Mouse (Mus musculus): ENCODE results near the gene Mvd. TPM values are rescaled to one million over a fixed set of nuclear protein-coding genes. Genes with fewer than 3 reads are reported as not detected.
A peak's percentile ranks its signal among the peaks of the same experiment; 100 is the strongest.

Mvd gene
- polyA plus RNA-seq, 1 experiment from 2014 or later, result 62.3 TPM

DNA sequence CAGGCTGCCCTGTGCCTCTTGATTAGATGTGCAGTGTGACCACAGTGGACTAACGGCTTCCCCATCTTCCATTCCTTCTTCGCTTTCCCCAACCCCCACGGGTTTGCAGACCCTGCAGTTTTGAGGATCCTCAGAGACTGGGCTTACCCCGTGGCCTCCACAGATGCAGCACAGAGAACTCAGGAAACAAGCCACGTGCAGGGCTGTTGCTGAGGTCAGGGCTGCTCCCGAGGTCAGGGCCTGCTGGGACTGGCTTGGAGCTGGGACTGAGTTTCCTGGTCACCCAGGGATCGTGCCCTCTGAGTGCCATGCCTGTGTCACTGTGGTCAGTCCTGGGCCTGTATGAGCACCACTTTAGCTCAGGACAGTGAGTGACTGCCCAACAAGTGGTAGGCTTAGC, 21.8 kb upstream of the Mvd start:
- Histone ChIP-seq H3K27me3 (replicated peaks) (peaks cover 24% of the 10 kb centered on the region), H3K9me3 (no peaks in the 10 kb centered on the region), H3K27ac (no peak overlapping the region), H3K4me1 (peaks cover 10% of the 10 kb centered on the region), H3K36me3 (replicated peaks) (peaks cover 14% of the 10 kb centered on the region; the same call in 1 of the 2 replicates), H3K4me2 (no peak overlapping the region), H3K4me3 (no peak overlapping the region), H3K9ac (no peak overlapping the region)
- 84% methylated on average over 7 of the region's 7 CpGs for WGBS
- no peak for ATAC-seq (replicated peaks)

DNA sequence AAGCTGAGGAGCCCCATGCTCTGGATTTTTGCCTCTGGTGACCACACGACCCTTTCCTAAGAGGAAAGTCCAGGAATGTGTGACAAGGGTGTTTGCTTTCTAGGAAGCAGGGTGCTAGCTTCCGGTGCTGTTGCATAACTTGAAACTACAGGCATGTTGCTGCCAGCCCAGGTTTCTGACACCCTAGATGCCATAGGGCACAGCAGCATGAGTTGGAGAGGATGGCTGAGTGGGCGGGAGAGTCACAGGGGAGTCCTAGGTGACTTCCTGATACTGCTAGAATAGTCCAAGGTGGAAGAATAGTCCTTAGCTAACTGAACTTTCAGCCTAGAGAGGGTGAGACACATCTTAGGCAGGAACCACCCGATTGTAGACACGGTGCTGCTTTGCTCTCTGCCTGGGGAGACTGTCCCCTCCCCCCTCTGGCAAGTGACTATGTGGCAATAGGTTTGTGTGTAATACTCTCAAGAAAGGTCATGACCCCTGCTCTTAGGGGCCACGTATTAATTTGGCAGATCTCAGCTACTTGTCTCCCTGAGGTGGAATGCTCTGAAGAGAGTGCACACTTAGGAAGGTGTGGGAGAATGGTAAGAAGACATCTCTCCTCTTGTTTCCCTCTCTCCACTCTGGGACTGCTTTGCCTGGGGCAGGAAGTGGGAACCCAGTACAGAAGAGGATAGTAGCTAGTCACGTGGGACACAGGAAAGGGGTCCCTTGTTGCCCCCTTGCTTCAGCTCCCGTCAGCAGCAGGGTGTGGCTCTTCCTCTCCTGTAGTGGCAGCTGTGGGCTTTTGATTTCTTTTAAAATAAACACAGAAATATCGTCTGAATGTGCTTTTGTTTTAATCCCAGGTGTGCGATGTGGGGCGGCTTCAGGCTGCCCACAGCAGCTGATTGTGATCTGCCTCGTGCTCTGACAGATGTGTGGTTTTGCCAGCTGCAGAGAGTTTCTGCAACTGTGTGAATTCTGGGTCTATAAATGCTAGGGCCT, 20.7 kb upstream of the Mvd start:
- WGBS, result 69% methylated on average over 12 of the region's 12 CpGs

DNA sequence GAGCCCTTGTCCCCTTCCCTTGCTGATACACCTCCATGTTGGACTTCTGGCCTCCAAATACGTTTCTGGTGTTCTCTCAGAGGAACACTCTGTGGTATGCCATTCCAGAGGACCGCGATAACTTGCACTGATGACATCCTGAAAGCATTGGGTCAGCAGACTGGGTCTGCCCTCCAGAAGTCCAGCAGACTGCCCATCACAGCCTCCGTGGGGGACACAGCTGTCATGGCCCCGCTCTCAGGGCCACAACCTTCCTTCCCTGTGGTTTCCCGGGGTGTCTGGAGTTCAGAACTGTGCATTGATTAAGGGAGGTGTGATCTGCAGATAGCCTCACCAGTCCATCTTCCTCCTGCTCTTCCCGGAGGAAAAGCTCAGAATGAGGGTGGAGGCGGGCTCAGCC, 19.3 kb upstream of the Mvd start:
- peaks cover 38% of the 10 kb centered on the region for H3K27me3 ChIP-seq (replicated peaks)
- no peak overlapping the region for H3K9ac ChIP-seq
- H3K36me3 ChIP-seq (replicated peaks), result peaks cover 8% of the 10 kb centered on the region; the same call in 1 of the 2 replicates
- no peak overlapping the region for H3K4me2 ChIP-seq
- no peak overlapping the region for H3K27ac ChIP-seq
- ATAC-seq (replicated peaks), result no peak
- H3K4me1 ChIP-seq, result peaks cover 10% of the 10 kb centered on the region
- H3K4me3 ChIP-seq, result no peak overlapping the region
- 66% methylated on average over 8 of the region's 8 CpGs for WGBS
- no peaks in the 10 kb centered on the region for H3K9me3 ChIP-seq

More for the DNA sequence above, 20.7 kb upstream of the Mvd start:
- peaks cover 32% of the 10 kb centered on the region for H3K27me3 ChIP-seq (replicated peaks)
- H3K36me3 ChIP-seq (replicated peaks), result peaks cover 14% of the 10 kb centered on the region; the same call in 1 of the 2 replicates
- no peak for ATAC-seq (replicated peaks)
- no peak overlapping the region for H3K4me2 ChIP-seq
- no peaks in the 10 kb centered on the region for H3K9me3 ChIP-seq
- H3K9ac ChIP-seq, result no peak overlapping the region
- H3K27ac ChIP-seq, result no peak overlapping the region
- H3K4me3 ChIP-seq, result no peak overlapping the region
- H3K4me1 ChIP-seq, result peaks cover 10% of the 10 kb centered on the region

DNA sequence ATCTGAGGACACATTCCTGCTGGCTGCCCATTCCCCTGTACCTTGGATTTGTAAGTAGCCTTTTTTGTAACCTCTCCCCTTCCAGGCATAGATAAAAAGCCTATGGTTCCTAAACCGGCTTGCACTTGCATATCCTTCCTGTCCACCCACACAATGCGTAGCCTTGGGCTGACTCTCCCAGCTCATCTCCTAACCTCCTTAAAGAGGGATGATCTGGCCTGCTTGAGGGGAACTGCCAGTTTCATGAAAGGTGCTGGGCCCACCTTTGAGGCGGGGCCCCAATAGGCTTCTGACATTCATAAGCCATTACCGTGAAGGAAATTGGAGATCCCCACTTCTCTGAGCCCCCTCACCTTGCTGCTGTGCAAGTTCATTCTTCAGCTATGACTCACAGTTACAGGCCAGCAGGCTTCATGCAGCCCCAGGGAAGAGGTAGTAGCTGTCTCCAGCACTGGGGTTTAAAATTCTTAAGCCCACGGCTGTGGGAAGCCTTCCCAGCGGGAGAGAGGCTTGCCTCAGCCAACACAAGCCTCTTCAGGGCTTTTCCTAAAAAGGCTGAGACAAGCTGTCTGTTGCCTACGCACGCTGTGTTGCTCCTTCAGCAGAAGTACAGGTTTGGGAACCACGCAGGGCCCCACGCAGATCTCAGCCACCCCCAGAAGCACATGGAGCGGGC, 18.4 kb upstream of the Mvd start:
- WGBS, result 55% methylated on average over 11 of the region's 11 CpGs
- peaks cover 38% of the 10 kb centered on the region for H3K27me3 ChIP-seq (replicated peaks)
- no peaks in the 10 kb centered on the region for H3K9me3 ChIP-seq
- no peak overlapping the region for H3K27ac ChIP-seq
- no peak overlapping the region for H3K4me3 ChIP-seq
- no peak overlapping the region for H3K4me2 ChIP-seq
- no peak overlapping the region for H3K9ac ChIP-seq
- no peak for ATAC-seq (replicated peaks)
- H3K4me1 ChIP-seq, result peaks cover 10% of the 10 kb centered on the region
- peaks cover under 1% of the 10 kb centered on the region; the same call in 1 of the 2 replicates for H3K36me3 ChIP-seq (replicated peaks)

DNA sequence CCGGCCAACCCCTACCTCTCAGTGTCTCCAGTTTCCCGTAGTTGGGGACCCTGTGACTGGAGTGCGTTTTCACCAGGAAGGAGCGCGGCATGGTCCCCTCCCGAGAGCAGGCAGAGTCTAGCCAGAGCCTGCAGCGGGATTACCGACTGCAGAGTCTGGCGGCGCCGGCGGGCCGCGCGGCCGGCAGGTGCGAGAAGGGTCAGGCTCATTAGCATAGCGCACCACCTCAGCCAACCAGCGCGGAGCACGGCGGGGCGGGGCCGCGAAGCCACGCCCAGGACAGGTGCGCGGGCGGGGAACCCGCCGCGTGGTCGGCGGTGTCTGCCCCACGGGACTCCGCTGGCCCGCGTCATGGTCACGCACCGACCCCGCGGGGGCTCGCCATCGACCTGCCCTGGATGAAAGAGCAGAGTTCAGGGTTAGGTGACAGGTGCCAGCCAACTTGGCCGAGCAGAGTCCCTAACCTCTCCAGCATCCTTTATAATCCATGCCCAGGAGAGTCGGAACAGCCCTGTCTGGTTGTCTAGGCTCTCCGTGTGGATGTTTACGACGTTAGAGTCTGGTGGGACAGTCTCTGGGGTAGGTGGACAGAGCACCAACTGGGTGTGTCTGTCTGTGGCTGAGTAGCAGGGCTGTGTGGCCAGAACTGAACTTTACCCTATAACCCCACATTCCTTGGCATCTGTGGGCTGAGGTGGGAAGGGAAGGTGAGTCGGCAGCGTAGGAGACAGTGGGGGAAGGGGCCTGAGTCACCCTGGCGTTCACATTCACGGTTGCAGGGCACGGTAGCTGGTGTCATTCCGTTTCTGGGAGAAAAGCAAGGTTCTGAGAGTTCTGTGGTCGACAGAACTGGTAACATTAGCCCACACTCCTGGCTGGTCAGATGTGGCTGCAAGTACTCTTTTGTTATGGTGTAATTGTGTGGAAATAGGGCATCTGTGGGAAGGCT, 17.6 kb upstream of the Mvd start, which contains the start of gene Snai3:
Gene Snai3 (minus strand): TSS at position 210 of the 949 bp plus-strand sequence.
- H3K36me3 ChIP-seq (replicated peaks), result no peaks in the 10 kb centered on the region
- ATAC-seq (replicated peaks), result peak; percentile 54; the same call in 1 of the 2 replicates
- no peak within 1 kb of the TSS for H3K27ac ChIP-seq
- peak within 1 kb of the TSS; percentile 1; the same call in 1 of the 2 replicates for H3K9ac ChIP-seq
- peaks cover 38% of the 10 kb centered on the region for H3K27me3 ChIP-seq (replicated peaks)
- H3K4me1 ChIP-seq, result peaks cover 10% of the 10 kb centered on the region
- no peaks in the 10 kb centered on the region for H3K9me3 ChIP-seq
- WGBS, result 2% methylated on average over 56 of the region's 56 CpGs
- H3K4me3 ChIP-seq, result peak within 1 kb of the TSS; percentile 35
- peak within 1 kb of the TSS; percentile 73 for H3K4me2 ChIP-seq

DNA sequence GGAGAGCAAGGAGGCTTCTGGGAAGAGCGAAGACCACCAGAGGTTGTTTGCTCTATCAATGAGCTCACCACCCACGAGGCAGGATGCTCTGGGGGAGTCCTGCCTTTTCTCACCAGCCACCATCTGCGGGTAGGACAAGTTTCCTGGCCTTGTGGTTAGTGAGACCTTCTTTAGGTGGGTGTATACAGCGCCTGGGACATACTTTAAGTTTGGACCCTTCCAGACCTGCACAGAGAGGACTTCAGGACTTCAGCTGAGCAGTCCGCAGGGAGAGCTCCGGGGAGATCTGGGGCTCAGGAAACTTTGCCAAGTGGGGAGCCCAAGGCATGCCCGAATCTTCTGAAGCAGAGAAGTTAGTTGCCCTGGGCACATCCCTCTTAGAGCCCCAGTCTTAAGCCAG, 16.8 kb upstream of the Mvd start:
- Histone ChIP-seq H3K4me1 (peaks cover 10% of the 10 kb centered on the region), H3K9me3 (no peaks in the 10 kb centered on the region), H3K9ac (no peak overlapping the region), H3K36me3 (replicated peaks) (no peaks in the 10 kb centered on the region), H3K27me3 (replicated peaks) (peaks cover 38% of the 10 kb centered on the region), H3K4me2 (peak overlapping the region; percentile 73), H3K4me3 (peak overlapping the region; percentile 35; the same call in 1 of the 2 replicates), H3K27ac (no peak overlapping the region)
- WGBS, result 26% methylated on average over 7 of the region's 7 CpGs
- no peak for ATAC-seq (replicated peaks)

DNA sequence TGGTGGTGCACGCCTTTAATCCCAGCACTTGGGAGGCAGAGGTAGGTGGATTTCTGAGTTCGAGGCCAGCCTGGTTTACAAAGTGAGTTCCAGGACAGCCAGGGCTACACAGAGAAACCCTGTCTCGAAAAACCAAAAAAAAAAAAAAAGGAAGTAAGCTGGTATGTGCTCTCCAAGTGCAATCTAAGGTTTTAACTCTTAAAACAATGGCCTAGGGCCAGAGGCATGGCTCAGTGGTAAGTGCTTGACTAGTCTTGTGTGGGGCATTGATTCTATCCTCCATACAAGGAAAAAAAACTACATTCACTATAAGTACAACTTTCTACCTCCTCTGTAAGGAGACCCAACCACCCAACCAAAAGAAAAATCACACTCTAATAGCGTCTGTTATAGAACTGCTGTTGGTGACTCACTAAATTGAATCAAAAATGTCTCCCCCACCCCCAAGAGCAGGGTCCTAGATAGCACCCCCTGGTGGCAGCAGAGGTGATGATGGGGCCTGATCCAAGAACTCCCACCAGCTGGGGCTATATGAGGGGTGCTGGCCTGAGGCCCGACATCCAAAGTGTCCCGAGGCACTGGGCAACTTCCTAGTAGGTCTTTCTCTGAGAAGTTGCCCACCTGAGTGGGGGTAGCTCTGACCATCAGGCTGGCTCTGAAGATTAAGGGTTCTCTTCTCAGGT, 16.1 kb upstream of the Mvd start:
- Histone ChIP-seq H3K4me1 (peaks cover 10% of the 10 kb centered on the region), H3K4me2 (no peak overlapping the region), H3K27me3 (replicated peaks) (peaks cover 38% of the 10 kb centered on the region), H3K9me3 (no peaks in the 10 kb centered on the region), H3K36me3 (replicated peaks) (no peaks in the 10 kb centered on the region), H3K4me3 (no peak overlapping the region), H3K27ac (no peak overlapping the region), H3K9ac (no peak overlapping the region)
- no peak for ATAC-seq (replicated peaks)
- 56% methylated on average over 6 of the region's 6 CpGs for WGBS

DNA sequence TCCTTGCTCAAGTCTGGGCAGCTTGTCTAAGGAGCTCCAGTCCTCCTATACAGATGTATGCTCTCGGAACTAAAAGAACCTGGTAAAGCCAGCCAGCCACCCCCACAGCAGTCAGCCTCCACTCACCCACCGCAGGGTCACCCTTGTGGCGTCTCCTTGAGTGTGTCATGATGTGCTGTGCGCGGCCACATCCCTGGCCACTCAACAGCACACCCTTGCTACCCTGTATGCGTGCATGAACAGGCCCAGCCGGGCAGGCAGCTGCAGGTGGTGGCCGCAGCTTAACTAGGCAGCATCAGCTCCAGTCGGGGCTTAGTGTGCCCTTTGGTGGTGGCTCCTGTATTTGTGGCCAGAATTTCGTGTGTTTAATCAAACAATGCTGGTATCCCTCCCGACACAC, 13.9 kb upstream of the Mvd start:
- H3K9me3 ChIP-seq, result no peaks in the 10 kb centered on the region
- WGBS, result 74% methylated on average over 11 of the region's 11 CpGs
- no peak overlapping the region for H3K4me3 ChIP-seq
- peaks cover 10% of the 10 kb centered on the region for H3K4me1 ChIP-seq
- H3K27me3 ChIP-seq (replicated peaks), result peaks cover 32% of the 10 kb centered on the region
- no peak overlapping the region for H3K9ac ChIP-seq
- H3K27ac ChIP-seq, result no peak overlapping the region
- ATAC-seq (replicated peaks), result no peak
- H3K36me3 ChIP-seq (replicated peaks), result no peaks in the 10 kb centered on the region
- H3K4me2 ChIP-seq, result no peak overlapping the region

DNA sequence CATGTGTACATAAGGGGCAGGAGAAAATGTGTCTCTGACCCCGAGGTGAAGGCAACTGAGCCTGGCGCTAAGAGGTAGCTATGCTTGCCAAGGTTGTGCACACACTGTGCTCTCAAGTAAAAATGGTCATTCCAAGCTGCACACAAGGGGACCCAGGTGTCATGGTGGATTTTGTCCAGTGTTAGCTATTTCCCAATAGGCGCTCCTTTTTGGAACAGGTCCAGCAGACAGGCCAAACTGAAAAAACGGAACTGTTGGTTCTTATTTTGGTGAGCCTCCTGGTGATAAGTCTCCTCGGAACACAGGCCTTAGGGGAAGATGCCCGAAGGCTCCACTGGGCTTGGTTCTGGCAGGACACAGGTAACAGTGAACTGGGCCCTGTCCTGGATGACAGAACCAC, 11.2 kb upstream of the Mvd start:
- no peaks in the 10 kb centered on the region for H3K9me3 ChIP-seq
- H3K27me3 ChIP-seq (replicated peaks), result peaks cover 10% of the 10 kb centered on the region
- no peak overlapping the region for H3K9ac ChIP-seq
- no peak for ATAC-seq (replicated peaks)
- no peak overlapping the region for H3K4me2 ChIP-seq
- no peaks in the 10 kb centered on the region for H3K36me3 ChIP-seq (replicated peaks)
- H3K4me1 ChIP-seq, result no peaks in the 10 kb centered on the region
- no peak overlapping the region for H3K4me3 ChIP-seq
- WGBS, result 86% methylated on average over 6 of the region's 6 CpGs
- H3K27ac ChIP-seq, result no peak overlapping the region

DNA sequence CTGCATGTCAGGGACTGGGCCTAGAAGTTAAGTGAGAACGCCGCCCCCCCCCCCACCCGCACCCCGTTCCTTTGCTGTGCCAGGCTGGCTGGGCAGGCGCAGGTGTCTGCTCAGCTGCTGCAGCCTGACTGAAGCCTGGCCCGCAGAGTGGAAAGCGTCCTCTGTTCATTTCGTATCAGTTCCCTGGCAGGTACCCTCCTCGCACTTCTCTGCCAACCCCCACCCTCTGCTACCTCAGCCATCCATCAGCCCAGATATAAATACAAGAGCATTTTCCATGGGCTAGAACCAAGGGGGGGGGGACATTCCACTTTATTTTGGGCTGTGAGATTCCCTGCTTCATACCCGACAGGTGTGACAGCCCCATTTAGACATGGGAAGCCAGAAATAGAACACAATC, 8.9 kb upstream of the Mvd start:
- H3K27ac ChIP-seq, result no peak overlapping the region
- no peak overlapping the region for H3K4me2 ChIP-seq
- WGBS, result 86% methylated on average over 10 of the region's 10 CpGs
- H3K9me3 ChIP-seq, result no peaks in the 10 kb centered on the region
- no peak for ATAC-seq (replicated peaks)
- H3K4me3 ChIP-seq, result no peak overlapping the region
- H3K4me1 ChIP-seq, result no peaks in the 10 kb centered on the region
- H3K27me3 ChIP-seq (replicated peaks), result no peaks in the 10 kb centered on the region
- no peak overlapping the region for H3K9ac ChIP-seq
- H3K36me3 ChIP-seq (replicated peaks), result no peaks in the 10 kb centered on the region

DNA sequence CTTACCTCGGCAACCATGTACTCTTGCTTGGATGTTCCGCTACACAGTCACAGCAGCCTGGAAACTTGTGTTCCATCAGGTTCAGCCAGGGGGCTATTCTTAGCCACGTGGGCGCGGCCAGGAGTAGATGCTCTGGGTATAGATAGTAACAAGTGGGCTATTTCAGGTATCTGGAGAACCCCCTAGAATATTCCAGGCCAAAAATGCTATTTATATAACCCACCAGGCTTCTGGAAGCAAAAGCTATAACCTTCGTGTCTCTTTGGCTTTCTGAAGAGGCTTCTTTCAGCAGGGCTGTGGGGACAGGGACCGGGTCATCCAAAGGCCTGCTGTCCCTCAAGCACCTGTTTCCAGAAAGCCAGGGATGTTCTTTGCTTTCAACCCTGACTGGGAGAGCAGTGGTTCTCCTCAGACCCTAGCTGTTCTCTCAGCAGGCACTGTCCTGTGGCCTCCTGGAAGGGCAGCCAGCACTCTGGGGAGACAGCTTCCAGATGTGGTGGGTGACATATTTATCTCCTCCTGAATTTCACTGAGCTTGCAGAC, 8.0 kb upstream of the Mvd start:
- no peak overlapping the region for H3K9ac ChIP-seq
- H3K27ac ChIP-seq, result no peak overlapping the region
- no peaks in the 10 kb centered on the region for H3K36me3 ChIP-seq (replicated peaks)
- no peaks in the 10 kb centered on the region for H3K27me3 ChIP-seq (replicated peaks)
- 83% methylated on average over 7 of the region's 7 CpGs for WGBS
- no peak overlapping the region for H3K4me3 ChIP-seq
- no peaks in the 10 kb centered on the region for H3K9me3 ChIP-seq
- H3K4me2 ChIP-seq, result no peak overlapping the region
- ATAC-seq (replicated peaks), result no peak
- no peaks in the 10 kb centered on the region for H3K4me1 ChIP-seq

Data from midbrain, embryonic 15.5 days (tissue).